Mouse (Mus musculus): ENCODE measurements around the gene Pim3. TPM values are rescaled to one million over a fixed set of nuclear protein-coding genes. Genes with fewer than 3 reads are reported as not detected.

The Pim3 gene
- polyA plus RNA-seq, 1 experiment, result not detected

DNA sequence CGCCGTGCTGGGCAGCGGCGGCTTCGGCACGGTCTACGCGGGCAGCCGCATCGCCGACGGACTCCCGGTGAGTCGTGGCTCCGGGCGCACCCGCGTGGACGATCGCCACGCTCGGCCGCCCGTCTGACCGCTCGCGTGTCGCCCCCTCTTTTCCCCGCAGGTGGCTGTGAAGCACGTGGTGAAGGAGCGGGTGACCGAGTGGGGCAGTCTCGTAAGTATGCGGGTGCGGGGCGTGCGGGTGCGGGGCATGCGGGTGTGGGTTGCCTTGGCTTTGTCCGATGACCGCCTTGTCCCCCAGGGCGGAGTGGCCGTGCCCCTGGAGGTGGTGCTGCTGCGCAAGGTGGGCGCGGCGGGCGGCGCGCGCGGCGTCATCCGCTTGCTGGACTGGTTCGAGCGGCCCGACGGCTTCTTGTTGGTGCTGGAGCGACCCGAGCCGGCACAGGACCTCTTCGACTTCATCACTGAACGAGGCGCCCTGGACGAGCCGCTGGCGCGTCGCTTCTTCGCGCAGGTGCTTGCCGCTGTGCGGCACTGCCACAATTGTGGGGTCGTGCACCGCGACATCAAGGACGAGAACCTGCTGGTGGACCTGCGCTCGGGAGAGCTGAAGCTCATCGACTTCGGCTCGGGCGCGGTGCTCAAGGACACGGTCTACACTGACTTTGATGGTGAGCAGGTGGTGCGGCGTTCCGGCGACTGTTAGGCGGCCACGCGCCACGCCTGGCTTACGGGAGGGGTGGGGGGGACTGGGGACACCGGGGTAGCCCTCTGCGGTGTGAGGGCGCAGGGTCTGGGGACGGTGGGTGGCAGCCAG, 1.1 kb downstream of the Pim3 start:
- no peak for TF ChIP-seq GATA1 (IDR thresholded peaks at IDR 0.05; ENCODE audit: low read length)

DNA sequence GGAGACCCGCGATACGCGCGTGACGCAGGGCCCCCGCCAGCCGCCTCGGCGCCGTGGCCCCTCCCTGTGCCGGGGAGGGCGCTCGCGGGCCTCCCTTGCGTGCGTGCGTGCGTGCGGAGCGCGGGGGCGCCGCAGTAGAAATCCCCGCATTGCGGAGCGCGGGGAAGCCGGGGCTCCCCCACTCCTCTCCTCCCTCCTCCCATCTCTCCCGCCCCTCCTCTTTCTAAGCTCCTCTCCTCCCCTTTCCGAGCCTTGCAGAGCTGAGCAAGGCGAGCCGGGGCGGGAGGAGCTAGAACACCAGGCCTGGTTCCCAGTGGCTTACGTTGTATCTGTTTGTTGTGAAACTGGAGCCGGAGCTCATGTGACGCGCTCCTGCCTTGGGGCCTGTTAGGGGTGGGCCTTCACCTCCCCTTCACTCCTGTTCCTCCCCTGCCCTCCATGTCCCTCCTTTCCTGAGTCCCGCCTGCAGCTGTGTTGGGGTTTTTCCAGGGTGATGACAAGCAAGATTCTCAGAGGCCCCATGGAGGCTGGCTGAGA, 1.8 kb downstream of the Pim3 start:
- TF ChIP-seq GATA1 (IDR thresholded peaks at IDR 0.05; ENCODE audit: low read length), result no peak

DNA sequence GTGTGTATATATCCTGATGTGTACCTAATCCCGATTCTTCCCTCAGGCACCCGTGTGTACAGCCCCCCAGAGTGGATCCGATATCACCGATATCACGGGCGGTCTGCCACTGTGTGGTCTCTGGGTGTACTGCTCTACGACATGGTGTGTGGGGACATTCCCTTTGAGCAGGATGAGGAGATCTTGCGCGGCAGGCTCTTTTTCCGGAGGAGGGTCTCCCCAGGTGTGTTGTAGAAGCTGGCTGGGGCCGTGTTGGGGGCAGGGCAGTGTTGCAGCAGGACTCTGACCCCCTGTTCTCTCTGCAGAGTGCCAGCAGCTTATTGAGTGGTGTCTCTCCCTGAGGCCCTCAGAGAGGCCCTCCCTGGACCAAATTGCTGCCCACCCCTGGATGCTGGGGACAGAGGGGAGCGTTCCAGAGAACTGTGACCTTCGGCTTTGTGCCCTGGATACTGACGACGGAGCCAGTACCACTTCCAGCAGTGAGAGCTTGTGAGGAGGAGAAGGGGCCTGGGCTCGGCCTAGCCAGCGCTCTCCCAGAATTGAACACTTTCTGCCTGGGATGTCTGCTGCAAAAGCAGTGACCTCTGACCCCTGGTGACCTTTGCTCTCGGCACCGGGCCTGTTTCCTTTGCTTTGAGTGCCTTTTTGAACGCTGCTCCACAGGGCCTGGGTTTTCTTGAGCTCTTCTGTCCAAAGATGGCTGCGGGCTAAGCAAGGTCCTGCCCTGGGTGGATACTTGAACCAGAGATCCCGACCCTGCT, 2.5 kb downstream of the Pim3 start:
- no peak for TF ChIP-seq GATA1 (IDR thresholded peaks at IDR 0.05; ENCODE audit: low read length)

DNA sequence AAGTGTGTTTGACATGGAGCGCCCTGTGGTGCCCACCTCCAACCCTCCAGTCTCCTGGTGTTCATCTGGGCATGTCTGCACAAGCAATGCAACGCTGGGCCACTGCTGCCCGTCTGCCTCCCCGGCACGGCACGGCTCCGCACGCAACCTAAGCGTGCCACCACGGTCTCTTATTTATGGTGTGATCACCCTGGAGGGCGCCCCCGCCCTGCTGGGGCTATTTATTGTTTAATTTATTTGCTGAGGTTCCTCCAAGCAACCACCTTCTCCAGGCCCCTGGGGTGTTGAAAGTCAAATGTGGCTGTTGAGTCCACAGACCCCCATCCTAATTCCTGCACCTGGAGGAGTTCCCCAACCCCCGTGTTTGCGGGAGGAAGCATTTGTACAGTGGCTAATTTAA, 3.1 kb downstream of the Pim3 start:
- no peak for TF ChIP-seq GATA1 (IDR thresholded peaks at IDR 0.05; ENCODE audit: low read length)

DNA sequence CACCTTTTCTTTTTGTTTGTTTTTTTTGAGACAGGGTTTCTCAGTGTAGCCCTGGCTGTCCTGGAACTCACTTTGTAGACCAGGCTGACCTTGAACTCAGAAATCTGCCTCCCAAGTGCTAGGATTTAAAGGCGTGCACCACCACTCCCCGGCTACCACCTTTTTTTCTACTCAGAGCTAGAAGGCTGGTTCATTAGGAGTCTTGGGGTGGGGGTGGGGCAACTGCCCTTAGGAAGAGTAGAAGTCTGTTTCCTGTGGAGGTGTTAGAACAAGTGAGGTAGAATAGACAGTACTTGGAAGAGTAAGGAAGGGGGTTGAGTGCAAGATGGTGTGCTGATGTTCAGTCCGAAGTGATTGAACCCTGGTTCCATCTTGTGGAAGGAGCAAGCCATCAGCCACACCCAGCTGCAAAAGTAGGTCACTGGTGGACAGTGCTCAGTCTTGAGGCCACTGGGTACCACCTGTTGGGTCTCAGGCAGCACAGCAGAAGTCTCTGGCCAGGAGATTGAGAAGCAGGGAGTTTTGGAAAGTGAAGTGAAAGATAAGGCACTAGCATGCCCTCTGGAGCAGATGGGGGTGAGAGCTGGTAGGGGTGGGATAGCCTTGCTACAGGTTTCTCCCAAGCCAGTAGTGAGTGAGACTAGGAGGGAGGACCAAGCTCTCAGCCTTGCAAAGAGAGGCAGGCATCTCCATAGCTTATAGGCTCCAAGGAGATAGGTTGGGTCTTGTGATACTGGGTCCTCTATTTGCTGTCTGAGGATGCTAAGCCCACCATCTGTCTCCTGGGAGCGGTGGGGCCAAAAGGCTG, 4.1 kb downstream of the Pim3 start:
- no peak for TF ChIP-seq GATA1 (IDR thresholded peaks at IDR 0.05; ENCODE audit: low read length)

DNA sequence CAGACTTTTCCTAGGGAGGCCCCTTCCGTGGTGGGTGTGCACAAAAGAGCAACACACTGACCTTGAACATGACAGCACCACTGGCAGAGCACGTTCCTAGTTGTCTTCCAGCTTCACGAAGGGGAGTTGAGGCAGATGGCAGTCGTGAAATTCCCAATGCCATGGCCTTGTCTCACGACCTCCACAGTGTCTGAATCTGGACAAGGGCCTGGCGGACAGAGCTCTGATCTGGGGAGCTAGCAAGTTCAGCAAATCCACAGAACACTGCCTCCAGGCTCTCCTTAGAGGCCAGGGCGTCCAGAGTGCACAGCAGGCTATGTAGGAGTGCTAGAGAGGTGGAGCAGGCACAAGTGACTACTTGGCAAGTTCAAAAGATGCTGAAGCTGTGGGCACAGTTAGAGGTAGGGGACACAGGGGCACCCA, 5.0 kb downstream of the Pim3 start:
- no peak for TF ChIP-seq GATA1 (IDR thresholded peaks at IDR 0.05; ENCODE audit: low read length)

DNA sequence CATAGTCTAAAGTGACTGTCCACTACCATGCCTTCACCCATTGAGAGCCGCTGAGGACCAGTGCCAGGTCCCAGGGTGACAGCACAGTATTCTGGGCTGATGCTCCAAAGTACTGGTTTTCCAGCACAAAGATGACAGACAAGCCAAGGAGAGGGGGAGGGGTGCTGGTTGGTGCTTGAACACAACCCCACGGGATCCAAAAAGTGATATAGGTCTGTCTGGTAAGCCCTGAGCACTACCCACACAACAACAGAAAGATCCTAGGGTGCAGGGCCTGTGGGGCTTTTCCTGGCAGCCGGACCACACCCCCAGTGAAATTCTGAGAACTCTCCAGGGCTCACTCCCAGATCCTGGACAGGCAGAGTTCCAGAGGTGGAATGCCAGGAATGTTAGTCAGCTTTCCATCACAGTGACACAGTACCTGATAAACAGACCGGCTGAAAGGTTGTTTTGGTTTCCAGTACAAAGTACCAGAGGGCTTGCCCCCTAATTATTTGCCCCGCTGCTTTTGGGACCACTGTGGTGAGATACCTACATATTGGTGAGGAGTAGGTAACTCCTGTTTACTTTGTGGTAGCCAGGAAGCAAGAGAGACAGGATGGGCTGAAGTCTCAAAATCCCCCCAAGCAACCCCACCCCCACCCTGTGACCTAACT, 5.5 kb downstream of the Pim3 start:
- TF ChIP-seq GATA1 (IDR thresholded peaks at IDR 0.05; ENCODE audit: low read length), result no peak

DNA sequence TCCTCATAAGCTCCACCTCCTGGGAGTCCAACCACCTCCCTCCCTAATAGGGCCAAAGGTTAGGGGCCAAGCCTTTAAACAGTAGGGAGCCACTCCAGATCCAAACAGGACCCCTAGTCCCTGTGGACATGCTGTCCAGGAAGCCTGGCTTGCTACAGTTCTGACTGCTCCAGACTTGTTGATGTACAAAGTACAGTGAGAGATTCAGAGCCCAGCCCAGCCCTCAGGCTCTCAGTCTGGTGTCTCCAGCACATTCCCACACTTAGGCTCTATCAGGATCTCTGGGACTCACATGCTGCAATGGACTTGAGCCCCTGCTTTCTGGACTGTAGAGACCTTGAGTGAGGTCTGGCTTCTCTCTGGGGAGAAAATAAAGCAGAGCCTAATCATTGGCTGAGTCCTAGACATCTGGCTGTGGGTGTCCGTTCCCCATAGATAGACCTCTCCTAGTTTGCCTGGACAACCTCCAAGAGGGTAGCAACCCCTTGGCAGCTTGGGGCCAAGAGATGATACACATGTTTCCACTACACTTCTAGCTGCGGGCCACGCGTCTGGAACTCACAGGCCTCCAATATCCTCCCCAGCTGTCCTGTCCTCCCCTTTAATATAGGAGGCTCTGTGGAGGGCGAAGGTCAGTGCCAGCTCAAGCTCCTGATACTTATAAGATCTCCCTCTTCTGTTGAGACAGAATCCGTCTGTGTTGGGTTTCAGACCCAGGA, 6.2 kb downstream of the Pim3 start:
- TF ChIP-seq GATA1 (IDR thresholded peaks at IDR 0.05; ENCODE audit: low read length), result no peak

DNA sequence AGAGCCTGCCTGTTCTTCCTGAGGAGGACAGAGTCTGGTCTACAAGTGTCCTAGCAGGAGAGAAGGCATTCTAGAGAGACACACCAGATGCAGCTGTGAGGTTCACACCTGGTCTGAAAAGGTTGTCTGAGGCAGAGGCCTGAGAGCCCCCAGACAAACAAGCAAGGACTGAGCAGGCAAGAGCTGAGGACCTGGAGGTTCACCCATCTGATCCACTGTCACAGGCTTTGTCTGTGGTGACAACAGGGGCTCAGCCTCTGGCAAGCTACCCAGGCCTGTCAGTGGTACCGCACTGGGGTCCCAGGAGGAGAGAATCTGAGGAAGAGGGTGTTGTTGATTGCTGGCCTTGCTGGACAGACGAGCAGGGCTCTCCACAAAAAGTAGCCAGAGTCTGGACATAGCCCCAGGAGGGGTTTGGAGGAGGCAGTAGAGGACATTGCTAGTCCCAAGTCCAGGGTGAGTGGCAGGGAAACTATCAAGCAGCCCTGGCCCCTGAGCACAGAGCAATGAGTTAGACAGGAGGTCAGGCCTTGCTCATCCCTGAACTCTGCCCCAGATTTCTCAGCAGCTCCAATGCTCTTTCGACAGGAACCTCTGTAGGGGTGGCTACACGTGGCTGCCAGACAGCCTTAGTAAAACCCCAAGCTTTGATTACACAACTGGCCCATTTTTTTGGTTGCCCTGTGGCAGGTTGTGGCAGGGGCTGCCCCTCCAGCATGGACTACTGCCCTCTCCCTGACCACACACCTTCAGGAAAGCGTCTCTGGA, 8.6 kb downstream of the Pim3 start:
- no peak for TF ChIP-seq GATA1 (IDR thresholded peaks at IDR 0.05; ENCODE audit: low read length)

DNA sequence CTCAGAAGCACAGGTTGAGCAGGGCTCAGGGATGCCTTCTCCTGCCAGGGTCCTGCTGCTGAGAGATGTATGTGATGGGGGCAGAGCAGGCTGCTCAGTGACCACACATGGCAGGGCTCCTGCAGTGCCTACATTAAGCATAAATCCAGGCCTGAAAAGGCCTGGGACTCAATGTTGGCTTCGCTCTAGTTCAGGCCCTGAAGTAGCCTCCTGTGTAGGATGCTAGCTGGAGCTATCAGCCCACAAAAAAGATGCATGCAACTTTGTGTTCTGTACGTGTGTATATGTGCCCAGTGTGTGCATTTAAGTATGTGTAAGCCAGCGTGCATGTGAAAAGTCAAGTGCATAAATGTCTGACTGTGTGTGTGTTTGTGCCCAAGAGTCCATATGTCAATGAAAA, 12.1 kb downstream of the Pim3 start:
- TF ChIP-seq GATA1 (IDR thresholded peaks at IDR 0.05; ENCODE audit: low read length), result no peak

DNA sequence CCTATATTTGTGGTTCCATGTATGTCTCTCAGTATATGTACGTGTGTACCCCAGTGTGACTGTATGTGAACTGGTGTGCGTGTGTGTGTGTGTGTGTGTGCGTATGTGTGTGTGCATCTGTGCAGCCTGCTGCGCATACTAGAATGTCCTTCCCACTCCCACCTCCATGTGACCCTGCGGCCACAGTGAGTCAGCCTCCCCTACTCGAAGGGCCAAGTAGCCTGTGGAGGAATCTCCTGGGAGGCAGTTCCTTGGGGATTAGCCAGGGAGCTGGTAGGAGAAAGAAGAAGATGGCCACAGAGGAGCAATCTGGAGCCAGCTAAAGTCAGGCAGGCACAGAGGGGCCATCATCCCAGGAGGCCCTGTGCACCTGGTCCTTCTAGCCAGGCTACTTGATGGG, 12.5 kb downstream of the Pim3 start:
- TF ChIP-seq GATA1 (IDR thresholded peaks at IDR 0.05; ENCODE audit: low read length), result no peak

DNA sequence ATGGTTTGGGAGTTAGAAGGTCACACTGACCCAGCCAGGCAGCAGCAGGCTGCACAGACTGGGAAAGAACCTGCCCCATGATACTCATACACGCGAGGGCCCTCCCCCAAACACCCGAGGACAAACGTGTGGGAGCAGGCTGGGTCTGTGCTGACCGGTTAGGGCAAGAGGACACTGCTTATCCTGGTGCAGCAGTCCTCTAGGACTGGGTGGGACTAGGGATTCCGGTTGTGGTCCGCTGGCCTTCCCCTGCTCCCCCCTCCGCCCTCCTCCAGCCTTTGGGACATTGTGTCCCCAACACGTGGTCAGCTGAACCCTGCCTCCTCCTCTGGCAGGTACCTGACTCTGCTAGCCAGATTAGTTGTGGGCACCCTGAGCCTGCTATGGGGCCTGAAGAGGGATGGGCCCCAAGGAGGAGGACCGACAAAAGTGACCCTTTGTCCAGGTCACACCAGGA, 13.7 kb downstream of the Pim3 start:
- TF ChIP-seq GATA1 (IDR thresholded peaks at IDR 0.05; ENCODE audit: low read length), result no peak

DNA sequence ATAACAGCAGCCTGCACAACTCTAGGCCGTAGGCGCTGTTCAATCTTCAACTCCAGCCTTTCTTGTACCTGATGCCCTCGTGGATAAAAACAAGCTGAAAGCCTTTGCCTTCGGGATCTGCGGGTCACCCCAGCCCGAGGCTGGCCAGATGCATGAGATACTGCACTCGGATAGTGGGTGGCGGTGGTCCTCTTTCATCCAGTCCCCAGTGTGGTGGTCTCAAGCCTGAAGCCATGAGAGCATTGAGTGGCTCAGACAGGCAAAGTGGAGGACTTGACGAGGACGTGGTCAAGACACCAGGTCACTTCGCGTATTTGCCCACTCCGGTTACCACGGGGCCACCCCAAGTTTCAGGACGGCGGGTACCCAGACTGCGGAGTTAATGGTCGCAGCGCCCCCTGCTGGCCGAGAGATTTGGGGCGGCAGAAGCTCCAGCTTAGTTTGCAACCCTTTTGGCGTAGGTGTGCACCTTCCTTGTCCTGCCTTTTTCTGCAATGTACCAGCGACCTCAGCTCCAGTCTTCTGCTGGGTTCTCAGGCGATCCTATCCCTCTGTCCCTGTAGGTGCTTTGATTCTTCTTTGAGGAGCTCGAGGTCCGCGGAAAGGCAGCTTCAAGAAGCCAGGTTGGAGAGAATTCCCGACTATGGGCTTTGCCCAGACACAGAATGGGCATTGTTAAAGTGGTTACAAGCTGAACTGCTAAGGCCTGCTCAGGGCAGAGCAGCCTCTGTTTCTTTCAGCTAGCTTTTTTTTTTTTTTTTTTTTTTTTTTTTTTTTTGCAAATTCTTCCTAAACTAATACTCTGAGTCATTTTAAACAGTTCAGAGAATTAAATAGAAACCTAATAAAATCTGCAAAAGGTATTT, 14.4 kb downstream of the Pim3 start:
- TF ChIP-seq GATA1 (IDR thresholded peaks at IDR 0.05; ENCODE audit: low read length), result no peak

Measured in G1E-ER4 (cell line).